Mouse (Mus musculus) brain, adult 2 months (tissue): ENCODE measurements at regions not wholly inside any gene's neighbourhood (a gene's known extent, or its start where the extent isn't known, plus 50 kb on each side); places are given as distances from the start of the nearest gene placed in this dataset.
A peak's percentile ranks its signal among the peaks of the same experiment; 100 is the strongest.

Source experiments
- DNase-seq: peaks from one replicate; pipeline ENCODE4 v3.0.0; 2011; ENCODE audit warnings: low read depth, low spot score

- DNase-seq: no peak
These were observed 401.2 kb upstream of the Nr2f2 start for GRCm38 (mm10) chr7:70767697-70768096.

GRCm38 (mm10) chr7:70756676-70757075 is 390.1 kb upstream of the Nr2f2 start:
- DNase-seq: no peak

DNA sequence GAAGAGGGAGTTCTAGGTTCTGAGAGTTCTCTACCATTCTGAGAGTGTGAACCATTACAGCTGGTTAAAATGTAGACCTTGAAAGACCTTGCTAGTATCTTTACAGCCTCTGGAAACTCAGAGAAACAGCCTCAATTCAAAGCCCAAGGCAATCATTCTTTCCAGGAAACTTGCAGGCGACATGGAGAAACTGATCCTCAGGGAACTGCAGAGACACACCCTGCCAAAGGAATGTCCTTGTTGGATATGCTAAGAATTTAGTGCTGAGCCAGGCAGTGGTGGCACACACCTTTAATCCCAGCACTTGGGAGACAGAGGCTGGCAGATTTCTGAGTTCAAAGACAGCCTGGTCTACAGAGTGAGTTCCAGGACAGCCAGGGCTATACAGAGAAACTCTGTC is 388.3 kb upstream of the Nr2f2 start:
- DNase-seq: no peak

- no peak for DNase-seq
These were observed 386.3 kb upstream of the Nr2f2 start for GRCm38 (mm10) chr7:70752802-70753218.

- DNase-seq: no peak
These were observed 382.3 kb upstream of the Nr2f2 start for GRCm38 (mm10) chr7:70748884-70749283.

- DNase-seq: peak; percentile 20
These were observed 381.8 kb upstream of the Nr2f2 start for GRCm38 (mm10) chr7:70748345-70748744.

DNA sequence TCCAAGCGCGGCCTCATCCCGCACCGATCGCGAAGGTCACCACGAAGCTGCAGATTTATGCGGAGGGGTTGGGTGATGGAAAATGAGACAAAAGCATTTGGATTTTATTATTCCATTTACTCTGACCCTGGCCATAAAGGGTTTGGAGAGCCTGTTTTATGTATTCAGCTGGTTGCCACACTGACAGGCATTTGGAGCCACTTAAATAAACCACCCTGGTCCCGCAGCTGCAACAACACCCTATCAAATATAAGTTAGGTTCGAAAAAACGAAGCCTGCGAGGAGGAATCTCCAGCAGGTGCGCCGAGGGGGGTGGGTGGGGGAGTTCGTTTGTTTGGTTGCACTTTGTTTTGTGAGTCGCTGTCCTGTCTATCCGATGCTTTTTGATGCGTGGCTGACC is 377.8 kb upstream of the Nr2f2 start:
- DNase-seq: no peak

DNA sequence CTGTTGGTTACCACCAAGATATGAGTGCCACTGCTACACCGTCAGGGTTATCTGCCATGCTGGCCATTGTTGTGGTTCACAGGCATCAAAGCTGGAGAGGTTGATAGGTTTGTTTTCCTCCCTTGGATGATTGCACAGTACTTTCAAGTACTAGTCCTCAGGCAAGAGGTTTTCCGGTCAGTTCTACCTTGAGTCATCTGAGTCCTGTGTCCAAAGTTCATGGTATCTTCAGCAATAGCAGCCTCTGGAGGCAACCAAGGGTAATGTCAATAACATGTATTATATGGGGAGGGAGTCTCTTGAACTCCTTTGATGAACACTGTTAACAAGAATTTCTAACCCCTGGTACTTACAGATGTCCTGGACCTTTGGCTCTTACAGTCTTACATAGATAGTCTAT is 369.1 kb upstream of the Nr2f2 start:
- no peak for DNase-seq

DNA sequence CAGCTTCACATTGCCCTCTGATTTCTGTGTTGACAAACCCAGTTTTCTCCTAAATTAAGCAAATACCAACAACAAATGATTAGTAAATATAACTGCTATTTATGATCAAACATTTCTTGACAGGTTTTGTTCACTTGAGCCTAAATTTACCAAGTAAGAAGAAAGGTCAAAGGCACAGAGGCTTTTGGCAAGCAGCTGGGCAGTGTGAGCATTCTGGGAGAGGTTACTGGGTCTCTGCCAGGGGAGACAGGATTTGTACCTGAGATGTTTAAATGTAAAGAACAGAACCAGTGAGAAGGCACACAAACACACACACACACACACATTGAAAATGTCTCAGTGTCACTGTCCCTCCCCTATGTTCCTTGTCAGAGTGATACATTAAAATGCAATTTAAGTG is 367.0 kb upstream of the Nr2f2 start:
- no peak for DNase-seq

DNA sequence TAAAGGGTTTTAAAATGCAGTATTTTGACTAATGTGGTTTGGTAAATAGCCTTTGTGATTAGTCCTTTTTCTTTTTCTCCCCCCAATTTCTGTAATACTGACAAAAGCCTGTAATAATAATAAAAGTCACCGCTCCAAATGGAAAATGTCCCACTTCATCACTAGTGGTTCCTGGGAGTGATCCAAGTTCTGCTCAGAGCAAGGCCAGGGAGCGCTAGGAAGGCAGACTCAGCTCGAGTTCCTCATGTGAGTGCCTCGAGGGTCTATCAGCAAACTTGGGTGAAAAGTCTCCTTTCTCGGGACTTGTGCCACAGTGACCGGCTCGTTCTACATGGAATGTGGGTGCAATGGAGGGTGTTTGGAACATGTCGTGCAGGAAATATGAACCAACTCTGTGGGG is 363.4 kb upstream of the Nr2f2 start:
- no peak for DNase-seq

DNA sequence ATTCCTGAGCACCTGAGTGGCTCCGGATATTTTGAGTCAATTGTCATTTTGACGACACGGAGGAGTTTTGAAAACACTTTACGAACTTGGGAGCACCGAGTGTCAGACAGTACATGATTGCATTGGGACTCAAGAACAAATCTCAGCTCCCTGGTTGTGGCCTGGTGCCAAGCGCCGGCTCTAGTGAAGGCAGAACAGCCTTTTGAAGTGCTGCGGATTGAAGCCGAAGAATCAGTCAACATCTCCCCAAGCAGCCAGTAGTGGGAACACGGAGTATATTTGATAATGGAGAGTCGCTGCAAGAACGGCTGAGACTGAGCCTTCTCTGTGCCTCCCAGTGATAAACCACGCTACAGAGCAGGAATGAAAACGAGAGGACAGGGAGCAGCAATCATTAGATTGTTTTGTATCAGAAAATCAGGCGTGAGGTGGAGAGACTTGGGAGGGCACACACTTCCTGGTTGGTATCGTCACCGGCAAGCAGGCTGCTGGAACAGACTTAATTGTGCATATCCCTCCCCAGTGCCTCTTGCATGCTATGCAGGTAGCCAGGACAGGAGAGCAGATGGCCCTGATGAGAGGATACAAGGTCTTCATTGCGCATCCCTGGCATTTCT is 351.7 kb upstream of the Nr2f2 start:
- DNase-seq: peak; percentile 39

GRCm38 (mm10) chr7:70717608-70718007 is 351.1 kb upstream of the Nr2f2 start:
- DNase-seq: no peak

DNA sequence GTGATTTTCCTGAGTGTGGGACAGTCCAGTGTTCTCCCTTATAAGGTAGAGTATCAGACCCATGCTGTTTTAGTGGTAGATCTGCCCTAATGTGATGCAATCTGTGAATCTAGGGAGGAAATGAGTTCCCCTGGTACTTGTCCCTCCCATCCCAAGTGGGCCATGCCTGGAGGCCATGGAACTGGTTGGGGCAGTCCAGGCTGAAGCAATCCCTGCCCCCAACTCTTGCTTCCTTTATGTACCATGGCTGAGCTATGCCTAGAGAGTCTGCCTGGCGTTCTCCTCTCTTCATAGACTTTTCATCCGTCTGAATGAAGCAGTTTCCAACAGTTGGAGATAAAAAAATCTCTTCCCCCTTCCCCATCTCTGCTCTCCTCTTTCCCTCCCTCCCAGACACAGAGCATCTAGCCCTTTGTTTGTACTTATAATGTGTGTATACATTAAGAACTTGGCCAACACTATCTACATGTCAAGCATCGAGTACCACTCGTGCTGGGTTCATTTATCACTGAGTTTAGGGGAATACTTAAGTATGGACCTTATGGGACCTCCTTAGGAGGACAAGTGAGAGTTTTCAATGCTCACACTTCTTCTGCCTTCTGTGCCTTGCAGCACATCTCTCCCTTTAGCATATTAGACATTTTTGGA is 350.4 kb upstream of the Nr2f2 start:
- no peak for DNase-seq

- peak; percentile 87 for DNase-seq
These were observed 345.6 kb upstream of the Nr2f2 start for GRCm38 (mm10) chr7:70712141-70712540.

DNA sequence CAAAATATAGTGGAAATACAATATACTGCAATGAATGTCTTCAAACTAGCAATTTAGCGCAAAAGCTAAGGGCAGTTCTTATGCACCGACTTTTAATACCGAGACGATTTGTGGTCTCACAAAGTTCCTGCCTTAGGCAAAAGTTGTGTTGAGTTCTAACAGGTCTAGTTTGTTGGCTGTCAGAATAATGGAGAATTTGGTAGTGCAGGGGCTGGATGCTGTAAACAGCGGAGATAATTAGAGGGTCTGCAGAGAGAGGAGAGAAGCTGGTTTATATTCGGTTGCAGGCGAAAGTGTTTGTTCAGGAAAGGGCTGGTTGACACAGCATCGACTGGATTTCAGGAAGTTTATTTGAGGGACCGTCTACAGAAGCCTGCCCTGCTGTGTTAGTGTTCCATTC is 339.7 kb upstream of the Nr2f2 start:
- DNase-seq: no peak

GRCm38 (mm10) chr7:70703784-70704183 is 337.2 kb upstream of the Nr2f2 start:
- no peak for DNase-seq

DNA sequence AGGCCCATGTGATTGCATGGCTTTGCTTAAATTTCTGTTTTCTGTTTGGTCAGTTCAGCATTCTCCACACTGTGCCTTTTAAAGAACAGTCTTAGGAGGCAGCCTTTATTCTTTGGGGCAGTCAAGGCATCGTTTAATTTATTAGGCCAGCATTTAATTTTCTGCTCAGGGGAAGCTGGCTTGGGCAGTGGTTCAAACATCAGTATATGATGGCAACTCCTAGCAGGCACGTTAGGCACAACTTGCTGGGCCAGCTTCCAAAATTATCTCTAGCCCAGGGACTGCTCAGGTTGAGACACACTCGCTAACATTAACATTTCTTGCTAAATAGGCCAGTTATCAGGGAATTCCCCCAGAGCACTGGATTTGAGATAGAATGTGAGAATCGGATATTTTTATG is 333.9 kb upstream of the Nr2f2 start:
- no peak for DNase-seq

GRCm38 (mm10) chr7:70699391-70699790 is 332.9 kb upstream of the Nr2f2 start:
- no peak for DNase-seq

DNA sequence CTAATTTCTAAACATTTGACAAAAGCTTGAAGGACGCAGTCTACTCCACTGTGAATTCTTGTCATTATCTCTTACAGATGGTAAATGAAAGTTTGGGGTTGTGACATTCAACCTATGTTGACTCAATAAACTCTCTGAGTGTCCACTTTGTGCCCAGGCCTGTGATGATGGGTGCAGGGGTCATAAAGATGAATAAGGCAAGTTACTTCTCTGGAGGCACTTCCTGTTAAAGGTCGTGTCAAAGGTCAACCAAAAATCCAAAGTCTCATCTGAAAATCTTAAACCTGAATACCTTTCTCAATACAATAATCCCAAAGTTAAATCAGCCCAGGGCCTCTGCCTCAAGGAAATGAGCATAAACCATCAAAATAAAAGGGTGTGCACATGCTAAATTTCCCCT is 332.5 kb upstream of the Nr2f2 start:
- no peak for DNase-seq

GRCm38 (mm10) chr7:70692160-70692559 is 325.6 kb upstream of the Nr2f2 start:
- DNase-seq: no peak

GRCm38 (mm10) chr7:70690845-70691244 is 324.3 kb upstream of the Nr2f2 start:
- no peak for DNase-seq

DNA sequence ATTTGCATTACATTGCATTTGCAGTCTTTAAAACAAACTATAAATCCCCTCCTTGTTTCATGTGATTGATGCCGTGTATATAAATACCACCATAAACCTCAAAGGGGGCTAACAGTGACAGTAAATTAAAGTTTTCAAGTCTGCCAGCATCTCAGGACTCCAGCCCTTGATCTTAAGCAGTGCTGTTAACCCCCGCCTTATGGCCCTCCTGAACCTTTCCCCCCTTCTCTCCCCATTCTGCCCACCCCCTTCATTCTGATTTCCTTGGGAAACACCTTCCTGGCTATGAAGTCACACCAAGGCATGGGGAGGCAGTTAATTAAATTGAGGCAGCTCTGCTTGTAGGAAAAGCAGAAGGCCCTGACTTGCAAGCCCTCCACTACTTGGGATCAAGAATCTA is 302.5 kb upstream of the Nr2f2 start:
- no peak for DNase-seq

- peak; percentile 29 for DNase-seq
These were observed 293.6 kb upstream of the Nr2f2 start for GRCm38 (mm10) chr7:70660162-70660561.
